Mouse (Mus musculus) brain, embryonic 18.5 days (tissue): ENCODE data around the gene Synpr.
"Not testable (repeated sequence)": the region's sequence is repeated elsewhere in the genome, so short reads cannot be mapped to it uniquely, and the experiment has no call there.

Experiments used
- DNase-seq: peaks from one replicate; pipeline ENCODE4 v3.0.0-alpha.2; 2012; ENCODE audit warnings: low read depth, low spot score

Gene Synpr

GRCm38 (mm10) chr14:13284091-13284844, at the start of gene Synpr:
Synpr (plus strand) TSS chr14:13284780.
- peak; percentile 64 for DNase-seq

GRCm38 (mm10) chr14:13236929-13237328, 47.7 kb upstream of the Synpr start:
- peak; percentile 24 for DNase-seq

- no peak for DNase-seq
Measured at GRCm38 (mm10) chr14:13247431-13247830, 37.1 kb upstream of the Synpr start.

GRCm38 (mm10) chr14:13249361-13249760, 35.2 kb upstream of the Synpr start:
- no peak for DNase-seq

GRCm38 (mm10) chr14:13252594-13252993, 32.0 kb upstream of the Synpr start:
- DNase-seq, result no peak

- DNase-seq, result not testable (repeated sequence)
Measured at GRCm38 (mm10) chr14:13254741-13255140, 29.8 kb upstream of the Synpr start.

- no peak for DNase-seq
Measured at GRCm38 (mm10) chr14:13262406-13262805, 22.2 kb upstream of the Synpr start.

GRCm38 (mm10) chr14:13266331-13266730, 18.2 kb upstream of the Synpr start:
- no peak for DNase-seq

GRCm38 (mm10) chr14:13267181-13267580, 17.4 kb upstream of the Synpr start:
- DNase-seq, result no peak

- no peak for DNase-seq
Measured at GRCm38 (mm10) chr14:13283211-13283610, 1.4 kb upstream of the Synpr start.

GRCm38 (mm10) chr14:13284845-13285198, 242 bp downstream of the Synpr start:
- no peak for DNase-seq

- DNase-seq, result no peak
Measured at GRCm38 (mm10) chr14:13285341-13286130, 956 bp downstream of the Synpr start.

GRCm38 (mm10) chr14:13294200-13294599, 9.6 kb downstream of the Synpr start:
- DNase-seq, result no peak

GRCm38 (mm10) chr14:13314323-13314722, 29.7 kb downstream of the Synpr start:
- no peak for DNase-seq

- no peak for DNase-seq
Measured at GRCm38 (mm10) chr14:13328461-13328860, 43.9 kb downstream of the Synpr start.

GRCm38 (mm10) chr14:13332497-13333306, 48.1 kb downstream of the Synpr start:
- no peak for DNase-seq

GRCm38 (mm10) chr14:13333372-13333771, 48.8 kb downstream of the Synpr start:
- DNase-seq, result no peak

GRCm38 (mm10) chr14:13336162-13336561, 51.6 kb downstream of the Synpr start:
- DNase-seq, result no peak

- DNase-seq, result no peak
Measured at GRCm38 (mm10) chr14:13340688-13341087, 56.1 kb downstream of the Synpr start.

- DNase-seq, result no peak
Measured at GRCm38 (mm10) chr14:13344240-13344639, 59.7 kb downstream of the Synpr start.

- DNase-seq, result no peak
Measured at GRCm38 (mm10) chr14:13349170-13349865, 64.7 kb downstream of the Synpr start.
